Mouse (Mus musculus) thymus, adult 2 months (tissue): ENCODE data around the gene Pkn1. TPM values are rescaled to one million over a fixed set of nuclear protein-coding genes. Genes with fewer than 3 reads are reported as not detected.

Experiments used
- DNase-seq: peaks from one replicate; pipeline ENCODE4 v3.0.0; 2021
- H3K27ac ChIP-seq: fragments of 200-500 bp; 2 replicates; pipeline ENCODE4 v1.5.1; 2012; ENCODE audit warnings: low read length, control low read depth; ENCODE audit not compliant: control insufficient read depth, insufficient read depth
- H3K27me3 ChIP-seq: fragments of 200-500 bp; 2 replicates; pipeline ENCODE4 v1.6.1; 2012; ENCODE audit warnings: mild to moderate bottlenecking, low read length, moderate library complexity, mixed read lengths; ENCODE audit not compliant: control insufficient read depth, insufficient read depth
- H3K36me3 ChIP-seq: fragments of 200-500 bp; 2 replicates; pipeline ENCODE4 v1.6.1; 2012; ENCODE audit warnings: mild to moderate bottlenecking, low read length, moderate library complexity; ENCODE audit not compliant: control insufficient read depth, insufficient read depth
- H3K4me1 ChIP-seq: fragments of 200-500 bp; replicated peaks from 2 replicates; pipeline ENCODE4 v1.6.1; 2012; ENCODE audit warnings: low read length; ENCODE audit not compliant: control insufficient read depth, insufficient read depth
- H3K4me3 ChIP-seq: fragments of 200-500 bp; 2 replicates; pipeline ENCODE4 v1.5.1; 2012; ENCODE audit warnings: mild to moderate bottlenecking, low read length, control low read depth, moderate library complexity; ENCODE audit not compliant: control insufficient read depth, insufficient read depth
- CTCF ChIP-seq: fragments of 200-500 bp; IDR thresholded peaks from 2 replicates; pipeline ENCODE4 v1.5.1; 2012; ENCODE audit warnings: mild to moderate bottlenecking, control low read depth, low read length, moderate library complexity, borderline replicate concordance; ENCODE audit not compliant: control insufficient read depth, poor library complexity, insufficient read depth; ENCODE audit errors: extremely low read depth
- POLR2A ChIP-seq: fragments of 200-500 bp; IDR thresholded peaks from 2 replicates; pipeline ENCODE4 v1.6.1; 2012; ENCODE audit warnings: mild to moderate bottlenecking, low read length, control low read depth, moderate library complexity; ENCODE audit not compliant: control insufficient read depth, poor library complexity, insufficient read depth; ENCODE audit errors: extremely low read depth
- WGBS: fragments of 180-500 bp; shearing (Covaris S2); methylation state at CpG from one replicate; pipeline ENCODE4 v1.1.7; 2018; 5-methylcytosine and 5-hydroxymethylcytosine counted together
- polyA plus RNA-seq: library from polyadenylated mRNA; depleted of rRNA; stranded (reverse); fragments of >200 nt; gene quantifications from 2 replicates; pipeline ENCODE4 v1.2.3, GENCODE M21; 2012

Gene Pkn1
- polyA plus RNA-seq, 1 experiment, result 324 TPM

DNA sequence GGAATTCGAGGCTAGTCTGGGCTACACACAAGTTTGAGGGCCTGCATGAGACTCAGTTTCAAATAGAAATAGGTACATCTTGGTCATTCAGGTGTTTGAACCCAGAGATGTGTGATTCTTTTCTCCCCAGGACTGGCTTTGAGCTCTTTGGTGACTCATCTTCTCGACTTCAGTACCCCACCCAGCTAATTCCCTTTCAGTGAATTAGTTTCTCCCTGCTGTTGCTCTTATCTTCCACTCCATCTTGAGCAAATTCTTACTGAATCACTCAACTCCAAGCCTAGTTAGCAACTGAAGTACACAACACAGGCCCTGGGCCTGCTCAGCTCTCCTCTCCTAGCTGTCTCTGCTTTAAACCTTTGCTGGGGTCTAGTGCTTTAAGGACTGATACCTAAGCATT, 17.6 kb upstream of the Pkn1 start:
- H3K27ac ChIP-seq, result no peak overlapping the region
- no peak overlapping the region for H3K4me3 ChIP-seq
- TF ChIP-seq CTCF (no peak), POLR2A (no peak)
- H3K36me3 ChIP-seq, result peaks cover 23% of the 10 kb centered on the region
- no peak for DNase-seq
- WGBS, result 32% methylated on average over 2 of the region's 2 CpGs
- H3K4me1 ChIP-seq, result peaks cover 2% of the 10 kb centered on the region; the same call in 1 of the 2 replicates
- H3K27me3 ChIP-seq, result no peaks in the 10 kb centered on the region

DNA sequence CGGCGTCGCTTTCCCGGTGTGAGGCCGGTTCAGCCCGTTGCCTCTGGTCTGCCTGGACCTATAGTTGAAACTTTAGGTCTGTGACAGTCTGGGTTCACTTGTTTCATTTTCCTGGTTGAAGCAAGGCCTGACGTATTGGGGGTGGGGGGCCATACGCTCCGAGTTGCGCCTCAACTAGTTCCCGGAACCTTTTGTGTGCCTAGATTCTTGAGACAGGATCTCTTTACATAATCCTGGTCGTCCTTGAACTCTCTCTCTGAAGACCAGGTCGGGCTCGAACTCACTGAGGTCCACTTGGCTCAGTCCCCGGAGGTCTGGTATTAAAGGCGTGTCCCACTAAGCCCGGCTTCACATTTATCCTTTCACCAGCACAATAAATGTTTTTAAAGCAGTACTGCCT, 16.8 kb upstream of the Pkn1 start:
- DNase-seq, result no peak
- under 1% methylated on average over 17 of the region's 17 CpGs for WGBS
- H3K4me1 ChIP-seq, result peaks cover 2% of the 10 kb centered on the region; the same call in 1 of the 2 replicates

DNA sequence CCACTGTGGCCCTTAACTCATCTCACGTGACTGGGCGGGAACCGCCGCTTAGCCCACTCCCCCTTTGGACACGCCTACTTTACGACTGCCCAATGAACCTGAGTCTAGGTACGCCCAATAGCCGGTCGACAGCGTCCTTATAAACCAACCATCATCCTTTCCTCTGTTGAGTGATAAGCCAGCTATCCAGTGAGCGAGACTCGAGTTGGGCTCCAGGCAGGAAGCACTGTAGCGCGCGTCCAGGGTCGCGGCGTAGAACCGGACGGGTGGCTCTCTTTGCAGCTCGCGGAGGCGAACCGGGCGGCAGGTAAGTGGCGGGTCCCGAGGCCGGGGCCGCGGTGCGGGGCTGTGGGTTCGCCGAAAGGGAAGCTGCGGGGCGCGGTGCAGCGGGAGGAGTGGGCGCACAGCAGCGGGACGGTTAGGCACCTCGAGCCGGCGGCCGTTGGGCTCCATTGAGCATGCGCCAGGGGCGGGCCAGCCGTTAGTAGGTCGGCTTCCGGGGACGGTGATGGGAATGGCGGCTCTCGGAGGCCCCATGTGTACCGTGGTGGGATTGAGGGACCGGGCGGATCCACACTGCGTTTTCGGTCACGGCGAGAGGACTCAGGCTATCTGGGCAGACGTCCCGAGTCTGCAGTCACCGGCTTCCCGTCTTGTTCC, 16.2 kb upstream of the Pkn1 start, which contains the start of gene Ddx39:
Gene Ddx39 (plus strand): TSS at position 147 of the 660 bp plus-strand sequence.
- under 1% methylated on average over 63 of the region's 63 CpGs for WGBS
- Histone ChIP-seq H3K4me3 (peak within 1 kb of the TSS; percentile 70), H3K27ac (peak within 1 kb of the TSS; percentile 54), H3K27me3 (no peaks in the 10 kb centered on the region), H3K4me1 (peaks cover 2% of the 10 kb centered on the region; the same call in 1 of the 2 replicates), H3K36me3 (peaks cover 9% of the 10 kb centered on the region)
- peak; percentile 97 for DNase-seq
- TF ChIP-seq POLR2A (peak; percentile 92), CTCF (peak; percentile 14; the same call in 1 of the 2 replicates)

More for the DNA sequence above, 16.8 kb upstream of the Pkn1 start:
- no peak; the same call in 1 of the 2 replicates for TF ChIP-seq CTCF
- TF ChIP-seq POLR2A, result no peak
- H3K4me3 ChIP-seq, result peak overlapping the region; percentile 70
- no peaks in the 10 kb centered on the region for H3K27me3 ChIP-seq
- H3K36me3 ChIP-seq, result peaks cover 15% of the 10 kb centered on the region
- no peak overlapping the region for H3K27ac ChIP-seq

DNA sequence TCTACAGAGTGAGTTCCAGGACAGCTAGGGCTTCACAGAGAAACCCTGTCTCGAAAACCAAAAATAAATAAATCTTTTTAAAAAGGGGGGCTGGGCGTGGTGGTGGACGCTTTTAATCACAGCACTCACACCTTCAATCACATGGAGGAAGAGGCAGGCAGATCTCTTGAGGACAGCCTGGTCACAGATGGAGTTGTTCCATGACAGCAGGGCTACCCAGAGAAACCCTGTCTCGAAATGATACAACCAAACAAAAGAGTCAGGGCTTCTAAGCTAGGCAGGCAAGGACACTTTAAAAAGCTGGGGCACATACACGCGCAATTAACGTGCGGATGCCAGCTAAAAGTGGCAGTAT, 15.7 kb upstream of the Pkn1 start:
- peaks cover 4% of the 10 kb centered on the region for H3K36me3 ChIP-seq
- peaks cover 2% of the 10 kb centered on the region; the same call in 1 of the 2 replicates for H3K4me1 ChIP-seq
- H3K27me3 ChIP-seq, result no peaks in the 10 kb centered on the region
- 15% methylated on average over 8 of the region's 8 CpGs for WGBS
- no peak for DNase-seq
- H3K4me3 ChIP-seq, result no peak overlapping the region
- no peak overlapping the region for H3K27ac ChIP-seq
- TF ChIP-seq POLR2A (no peak), CTCF (no peak)

DNA sequence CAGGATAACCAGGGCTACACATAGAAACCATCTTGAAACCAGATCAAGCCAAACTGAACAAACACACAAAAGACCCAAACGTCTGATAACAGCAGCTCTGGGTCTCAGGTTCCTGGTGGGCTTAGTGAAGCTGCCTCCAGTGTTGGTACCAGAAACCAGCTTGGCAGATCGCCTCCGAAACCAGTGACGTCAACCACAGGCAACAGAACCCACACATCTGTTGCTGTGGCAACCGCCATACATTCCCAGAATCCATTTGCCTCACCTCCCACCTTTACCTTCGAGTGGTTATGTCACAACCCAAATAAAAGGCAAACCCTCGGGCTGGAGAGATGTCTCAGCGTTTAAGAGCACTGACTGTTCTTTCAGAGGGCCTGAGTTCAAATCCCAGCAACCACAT, 8.6 kb upstream of the Pkn1 start:
- 83% methylated on average over 8 of the region's 8 CpGs for WGBS
- DNase-seq, result no peak

DNA sequence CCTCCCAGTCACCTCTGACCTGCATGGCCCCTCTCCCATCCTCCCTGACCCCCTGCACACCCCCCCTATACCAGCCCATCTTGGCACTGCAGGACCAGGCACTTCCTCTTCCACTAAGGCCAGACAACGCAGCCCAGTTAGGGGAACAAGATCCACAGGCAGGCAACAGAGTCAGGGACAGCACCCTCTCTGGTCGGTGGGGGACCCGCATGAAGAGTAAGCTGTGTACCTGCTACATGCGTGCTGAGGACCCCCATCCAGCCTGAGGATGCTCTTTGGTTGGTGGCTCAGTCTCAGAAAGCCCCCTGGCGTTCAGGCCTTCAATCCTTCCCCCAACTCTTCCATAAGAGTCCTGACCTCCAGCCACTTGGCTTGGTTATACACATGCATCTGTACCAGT, 7.4 kb upstream of the Pkn1 start:
- Histone ChIP-seq H3K36me3 (no peaks in the 10 kb centered on the region), H3K4me1 (no peaks in the 10 kb centered on the region), H3K4me3 (no peak overlapping the region), H3K27me3 (no peaks in the 10 kb centered on the region), H3K27ac (no peak overlapping the region)
- WGBS, result 68% methylated on average over 5 of the region's 5 CpGs
- no peak for DNase-seq
- no peak for TF ChIP-seq CTCF
- no peak for TF ChIP-seq POLR2A

More for the DNA sequence above, 8.6 kb upstream of the Pkn1 start:
- H3K4me3 ChIP-seq, result no peak overlapping the region
- no peak for TF ChIP-seq CTCF
- TF ChIP-seq POLR2A, result no peak
- no peaks in the 10 kb centered on the region for H3K4me1 ChIP-seq
- H3K27ac ChIP-seq, result no peak overlapping the region
- H3K36me3 ChIP-seq, result no peaks in the 10 kb centered on the region
- H3K27me3 ChIP-seq, result no peaks in the 10 kb centered on the region

DNA sequence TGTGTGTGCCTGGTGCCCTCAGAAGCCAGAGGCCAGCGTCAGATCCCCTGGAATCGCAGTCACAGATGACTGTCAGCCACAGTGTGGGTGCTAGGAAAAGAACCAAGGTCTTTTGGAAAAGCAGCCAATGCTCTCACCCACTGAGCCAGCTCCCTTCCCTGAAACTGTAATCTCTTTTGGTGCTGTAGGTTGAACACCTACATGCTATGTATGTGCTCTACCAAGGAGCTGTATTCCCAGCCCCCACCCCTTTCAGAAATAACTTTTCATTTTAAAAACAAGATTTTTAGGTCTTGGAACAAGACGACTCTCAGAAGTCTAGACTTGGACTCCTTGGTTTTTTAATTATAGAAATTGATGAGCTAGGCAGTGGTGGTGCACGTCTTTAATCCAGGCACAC, 4.4 kb upstream of the Pkn1 start:
- WGBS, result 98% methylated on average over 4 of the region's 4 CpGs
- no peak overlapping the region for H3K4me3 ChIP-seq
- H3K27me3 ChIP-seq, result no peaks in the 10 kb centered on the region
- H3K36me3 ChIP-seq, result no peaks in the 10 kb centered on the region
- no peak overlapping the region for H3K27ac ChIP-seq
- H3K4me1 ChIP-seq, result peaks cover 4% of the 10 kb centered on the region
- no peak for TF ChIP-seq POLR2A
- no peak for TF ChIP-seq CTCF
- no peak for DNase-seq
